Mouse (Mus musculus): ENCODE results near the gene Acp1.

Gene Acp1

DNA sequence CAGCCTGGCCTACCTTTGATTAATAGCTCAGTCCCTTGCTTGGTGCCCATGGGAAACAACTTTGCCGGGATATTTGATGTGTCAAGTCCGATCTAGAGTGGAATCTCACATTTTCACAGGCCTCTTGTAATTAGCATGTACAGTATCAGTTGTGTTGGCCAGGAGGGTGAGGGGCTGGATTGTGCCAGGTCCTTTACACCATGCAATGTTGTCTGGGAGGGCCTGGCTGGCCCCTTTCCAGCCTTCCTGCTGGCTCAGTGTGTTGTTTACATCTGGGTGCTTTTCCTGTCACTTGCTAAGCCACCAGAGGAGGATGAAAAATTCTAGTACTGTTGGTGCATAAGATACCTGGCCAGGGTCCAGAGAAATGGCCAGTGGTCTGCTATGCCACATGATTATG lies 47.0 kb downstream of the Acp1 start:
- no peak for DNase-seq (ENCODE audit: low read depth, low spot score)

DNA sequence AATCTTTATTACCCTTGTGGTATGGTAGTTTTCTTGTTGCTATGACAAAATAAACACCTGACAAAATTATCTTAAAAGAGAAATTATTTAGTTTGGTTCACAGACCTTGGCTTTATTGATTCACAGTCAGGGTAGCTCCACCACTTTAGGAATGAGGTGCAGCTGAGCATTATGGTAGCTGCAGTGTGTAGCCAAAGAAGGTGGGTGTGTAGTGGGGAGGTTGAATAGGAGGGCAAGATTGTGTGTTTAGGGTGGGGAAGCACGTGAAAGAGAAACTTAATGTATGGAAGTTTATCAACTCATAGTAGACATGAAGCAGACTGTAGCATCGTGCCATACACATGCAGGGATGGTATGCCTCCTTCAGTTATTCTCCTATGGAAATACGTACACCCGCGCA lies 55.2 kb downstream of the Acp1 start:
- DNase-seq (ENCODE audit: low read depth, low spot score), result no peak

DNA sequence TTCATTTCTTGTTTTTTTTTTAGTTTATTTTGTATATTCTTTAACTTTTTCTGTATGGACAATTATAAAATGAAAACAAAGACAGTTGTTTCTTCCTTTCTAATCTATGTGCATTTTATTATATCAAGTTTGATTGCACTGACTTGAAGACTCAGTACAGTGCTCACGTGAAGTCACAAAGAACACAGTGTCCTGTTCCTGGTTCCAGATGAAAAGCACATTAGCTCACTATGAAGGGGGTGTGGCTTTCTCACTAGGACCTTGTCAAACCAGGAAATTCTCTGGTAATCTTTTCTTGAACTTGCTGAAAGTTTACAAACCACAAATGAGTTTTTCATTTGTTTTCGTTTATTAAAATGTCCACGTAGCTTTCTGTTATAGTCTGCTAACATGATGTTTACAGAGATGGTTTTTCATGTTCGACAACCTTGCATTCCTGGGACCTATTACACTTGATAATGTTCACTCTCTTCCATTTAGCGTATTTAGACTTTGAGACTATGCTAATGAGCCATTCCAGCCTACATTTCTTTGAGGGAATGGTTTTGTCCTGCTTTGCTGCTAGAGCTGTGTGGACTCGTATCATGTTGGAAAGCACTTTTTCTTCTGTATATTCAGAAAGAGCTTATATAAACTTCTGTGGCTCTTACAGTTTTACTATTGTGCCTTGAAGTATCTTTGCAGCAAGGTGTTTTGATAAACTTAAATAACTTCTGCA lies 55.8 kb downstream of the Acp1 start:
- DNase-seq (ENCODE audit: low read depth, low spot score), result no peak

DNA sequence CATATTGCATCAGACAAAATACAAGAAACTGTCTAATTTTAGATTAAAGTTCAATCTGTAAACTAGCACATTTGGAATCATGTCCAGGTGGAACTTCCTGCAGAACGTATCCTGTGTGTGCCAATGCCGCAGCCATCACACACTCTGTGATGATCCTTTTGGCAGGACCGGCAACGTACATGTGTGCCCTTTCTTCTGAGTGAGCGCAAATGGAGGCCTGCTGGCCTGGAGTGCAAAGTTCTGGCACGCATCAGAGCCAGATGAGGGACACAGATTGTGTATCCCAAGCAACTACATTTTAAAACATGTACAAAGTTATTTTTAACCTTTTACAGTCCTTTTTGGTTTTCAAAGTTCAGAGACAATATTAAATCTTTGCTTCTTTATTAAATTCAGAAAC lies 59.5 kb downstream of the Acp1 start:
- no peak for DNase-seq (ENCODE audit: low read depth, low spot score)

DNA sequence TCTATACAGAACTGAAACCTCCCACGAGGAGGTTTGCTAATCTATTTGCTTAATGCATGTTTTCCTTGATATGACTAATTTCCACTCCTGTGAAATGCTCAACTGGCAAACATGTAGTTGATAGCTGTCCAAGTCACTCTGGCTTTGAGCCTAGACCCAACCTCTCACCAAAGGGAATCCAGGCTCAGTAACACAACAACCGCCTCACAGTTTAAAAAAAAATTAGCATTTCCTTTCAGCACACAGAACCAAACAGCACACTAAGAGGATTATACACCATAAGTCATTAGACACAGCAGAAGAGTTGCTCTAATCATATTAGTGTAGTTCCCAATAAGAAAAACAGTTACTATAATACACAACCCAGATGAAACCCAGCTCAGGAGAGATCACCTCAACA lies 60.5 kb downstream of the Acp1 start:
- DNase-seq (ENCODE audit: low read depth, low spot score), result no peak

DNA sequence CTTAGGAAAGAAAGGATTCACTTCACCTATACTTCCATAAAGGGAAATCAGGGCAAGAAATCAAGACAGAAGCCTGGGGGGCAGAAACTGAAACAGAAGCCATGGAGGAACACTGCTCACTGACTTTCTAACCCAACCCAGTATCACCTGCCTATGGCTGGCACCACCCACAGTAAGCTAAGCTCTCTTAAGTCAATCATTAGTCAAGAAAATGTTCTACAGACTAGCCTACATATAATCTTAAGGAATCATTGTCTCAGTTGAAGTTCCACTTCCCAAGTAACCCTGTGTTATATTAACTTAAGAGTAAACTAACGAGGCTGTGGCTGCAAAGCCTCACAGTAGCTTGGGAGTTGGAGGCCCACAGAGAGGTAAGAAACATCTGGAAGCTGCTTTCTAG lies 62.9 kb downstream of the Acp1 start:
- no peak for DNase-seq (ENCODE audit: low read depth, low spot score)

Measured in skeletal muscle tissue, adult 2 months (tissue).